Mouse (Mus musculus) brain, embryonic 14.5 days (tissue): ENCODE measurements around the gene Clasp2.

ENCODE experiments used
- CTCF ChIP-seq: fragments of 200-500 bp; IDR thresholded peaks from 2 replicates; pipeline ENCODE4 v1.5.1; 2012; ENCODE audit warnings: inconsistent platforms, mild to moderate bottlenecking, moderate library complexity, borderline replicate concordance; ENCODE audit not compliant: insufficient read depth, insufficient read length; ENCODE audit errors: extremely low read depth
- POLR2A ChIP-seq: fragments of 200-500 bp; IDR thresholded peaks from 2 replicates; pipeline ENCODE4 v1.6.1; 2012; ENCODE audit warnings: mild to moderate bottlenecking, inconsistent platforms, borderline replicate concordance; ENCODE audit not compliant: poor library complexity, insufficient read depth, insufficient read length, severe bottlenecking; ENCODE audit errors: extremely low read depth

GRCm38 (mm10) chr9:113782362-113783005 is 41.2 kb downstream of the Clasp2 start:
- TF ChIP-seq POLR2A (no peak), CTCF (no peak)
